Comparison of ENCODE assay signal across 11 mouse cellular contexts in genomic region chr4:137959889-137960665, GRCm38 (mm10). TPM values are rescaled to one million over a fixed set of nuclear protein-coding genes. Genes with fewer than 3 reads are reported as not detected.
DNase-seq lines count a peak whose midpoint lies in the region; ATAC-seq and TF ChIP-seq lines count a peak whose summit lies in the region.
"Had no signal": no experiment of that assay in that cellular context is flagged by ENCODE, and none has a peak within 500 bp of the region (broad histone marks: within the 10 kb centered on the region; RNA-seq: fewer than 3 reads in every experiment).

No protein-coding gene starts in this region.

- peaks cover 45% of the 10 kb centered on the region for H3K36me3 ChIP-seq in forebrain, postnatal 0 days (ENCODE audit: insufficient read depth)
- peaks cover 59% of the 10 kb centered on the region for H3K36me3 ChIP-seq in forebrain, embryonic 12.5 days (replicated peaks)
- H3K36me3 ChIP-seq in liver, embryonic 14.5 days (replicated peaks; ENCODE audit: control insufficient read depth, insufficient read depth, low read depth), result peaks cover 3% of the 10 kb centered on the region; the same call in 1 of the 2 replicates
- H3K36me3 ChIP-seq in MEL (ENCODE audit: control insufficient read depth in 1 of 2, insufficient read depth in 2 of 2, low read length in 2 of 2), result peaks cover 0 to 1% of the 10 kb centered on the region in 2 experiments; a peak in 2 of 4 replicates

- no peak for TF ChIP-seq EP300 in liver, embryonic 14.5 days (IDR thresholded peaks at IDR 0.05; ENCODE audit: low read depth)
- TF ChIP-seq EP300 in MEL (IDR thresholded peaks at IDR 0.05; ENCODE audit: low read depth in 1 of 2, low read length in 2 of 2), result no peak

- H3K27ac ChIP-seq in forebrain, postnatal 0 days (ENCODE audit: low read depth, low read length), result no peak overlapping the region
- no peak overlapping the region for H3K27ac ChIP-seq in forebrain, embryonic 12.5 days
- no peak overlapping the region for H3K27ac ChIP-seq in liver, embryonic 14.5 days
- H3K27ac ChIP-seq in MEL (ENCODE audit: control insufficient read depth, low read depth, low read length), result peak overlapping the region; percentile 80
- H3K27ac ChIP-seq: embryonic facial prominence, embryonic 12.5 days; macrophage; neural tube, embryonic 13.5 days had no signal

- H3K79me2 ChIP-seq in MEL (ENCODE audit: control insufficient read depth, insufficient read depth, low read length, poor library complexity), result no peaks in the 10 kb centered on the region

- H3K4me2 ChIP-seq in forebrain, postnatal 0 days (ENCODE audit: low read depth), result no peak overlapping the region
- H3K4me2 ChIP-seq in forebrain, embryonic 12.5 days, result no peak overlapping the region
- no peak overlapping the region for H3K4me2 ChIP-seq in liver, embryonic 14.5 days (ENCODE audit: low read depth)
- H3K4me2 ChIP-seq: embryonic facial prominence, embryonic 12.5 days; neural tube, embryonic 13.5 days had no signal

- 0 out of 2 replicates have a peak, but pooled peaks cover 3% of the 10 kb centered on the region for H3K9me3 ChIP-seq in forebrain, postnatal 0 days (ENCODE audit: low read length)
- H3K9me3 ChIP-seq in forebrain, embryonic 12.5 days, result peaks cover 8% of the 10 kb centered on the region; the same call in 1 of the 2 replicates
- H3K9me3 ChIP-seq in liver, embryonic 14.5 days (ENCODE audit: control insufficient read depth, low read length), result no peaks in the 10 kb centered on the region
- no peaks in the 10 kb centered on the region for H3K9me3 ChIP-seq in MEL (replicated peaks; ENCODE audit: insufficient read depth, low read length)
- H3K9me3 ChIP-seq: neural tube, embryonic 13.5 days had no signal

- peak; percentile 16 for TF ChIP-seq RAD21 in MEL (IDR thresholded peaks at IDR 0.05; ENCODE audit: low read depth, low read length)

- no peak for ATAC-seq in forebrain, postnatal 0 days
- no peak for ATAC-seq in forebrain, embryonic 12.5 days (ENCODE audit: low FRiP score)
- ATAC-seq in liver, embryonic 14.5 days (ENCODE audit: insufficient read depth), result no peak

- DNase-seq in forebrain, postnatal 0 days, result no peak
- no peak for DNase-seq in liver, embryonic 14.5 days (ENCODE audit: low read depth in 3 of 3, low spot score in 3 of 3)
- no peak for DNase-seq in liver
- peak; percentile 83 for DNase-seq in MEL (ENCODE audit: low read depth, low spot score)
- DNase-seq in left cerebral cortex, postnatal 36 days (ENCODE audit: low spot score in 2 of 2), result peak; percentile 55 to 66
- no peak for DNase-seq in adrenal gland, adult 18-20 months (ENCODE audit: low spot score in 2 of 2)
- no peak for DNase-seq in kidney, postnatal 4 days

- peak; percentile 65 for TF ChIP-seq CTCF in forebrain, postnatal 0 days (IDR thresholded peaks at IDR 0.05; ENCODE audit: low read depth)
- TF ChIP-seq CTCF in liver, embryonic 14.5 days (IDR thresholded peaks at IDR 0.05; ENCODE audit: low read depth), result peak; percentile 74
- peak; percentile 51 to 55 (median 54) for TF ChIP-seq CTCF in MEL (IDR thresholded peaks at IDR 0.05 in 2 of 3, conservative IDR thresholded peaks at IDR 0.05 in 1 of 3; ENCODE audit: control insufficient read depth in 1 of 3, insufficient read depth in 1 of 3, low read depth in 2 of 3, low read length in 3 of 3, poor library complexity in 1 of 3, severe bottlenecking in 1 of 3)

- no peaks in the 10 kb centered on the region for H3K4me1 ChIP-seq in forebrain, postnatal 0 days (ENCODE audit: insufficient read depth)
- H3K4me1 ChIP-seq in forebrain, embryonic 12.5 days, result no peaks in the 10 kb centered on the region
- H3K4me1 ChIP-seq in liver, embryonic 14.5 days (replicated peaks; ENCODE audit: control insufficient read depth in 2 of 2, insufficient read depth in 2 of 2, low read length in 1 of 2), result peaks cover 0 to 4% of the 10 kb centered on the region in 2 experiments; a peak in 3 of 4 replicates
- peaks cover 2 to 18% of the 10 kb centered on the region in 2 experiments; a peak in 3 of 4 replicates for H3K4me1 ChIP-seq in MEL (ENCODE audit: control insufficient read depth in 1 of 2, insufficient read depth in 2 of 2, low read length in 2 of 2)
- H3K4me1 ChIP-seq: embryonic facial prominence, embryonic 12.5 days; neural tube, embryonic 13.5 days had no signal

- TF ChIP-seq POLR2A in MEL (IDR thresholded peaks at IDR 0.05; ENCODE audit: control insufficient read depth in 1 of 2, insufficient read depth in 1 of 2, low read depth in 1 of 2, low read length in 2 of 2, poor library complexity in 1 of 2), result no peak

- WGBS in forebrain, postnatal 0 days, result 76% methylated on average over 13 of the region's 13 CpGs
- WGBS in forebrain, embryonic 12.5 days, result 87% methylated on average over 13 of the region's 13 CpGs
- WGBS in liver, embryonic 14.5 days (ENCODE audit: insufficient replicate concordance), result 66% methylated on average over 13 of the region's 13 CpGs

- H3K4me3 ChIP-seq in forebrain, postnatal 0 days (ENCODE audit: low read depth, low read length), result no peak overlapping the region
- H3K4me3 ChIP-seq in forebrain, embryonic 12.5 days (replicated peaks), result no peak overlapping the region
- H3K4me3 ChIP-seq in liver, embryonic 14.5 days (ENCODE audit: insufficient read depth in 1 of 2, low read depth in 2 of 2, low read length in 2 of 2), result no peak overlapping the region
- peak overlapping the region; percentile 34 to 48 for H3K4me3 ChIP-seq in MEL (ENCODE audit: control insufficient read depth in 1 of 2, insufficient read depth in 1 of 2, low read depth in 2 of 2, low read length in 2 of 2)
- H3K4me3 ChIP-seq: embryonic facial prominence, embryonic 12.5 days; neural tube, embryonic 13.5 days had no signal

- intact Hi-C loops in left cerebral cortex, postnatal 36 days (cut with DNase I), result loop anchor here (10.0 kb wide), 1 partner anchor 145 kb away; no protein-coding TSS in a partner anchor

- H3K27me3 ChIP-seq in forebrain, postnatal 0 days (ENCODE audit: insufficient read depth, low read length), result no peaks in the 10 kb centered on the region
- no peaks in the 10 kb centered on the region for H3K27me3 ChIP-seq in forebrain, embryonic 12.5 days
- H3K27me3 ChIP-seq in liver, embryonic 14.5 days (ENCODE audit: control insufficient read depth, insufficient read depth, low read length), result no peaks in the 10 kb centered on the region
- H3K27me3 ChIP-seq in MEL (ENCODE audit: control insufficient read depth in 1 of 2, insufficient read depth in 2 of 2, low read length in 2 of 2), result no peaks in the 10 kb centered on the region
- H3K27me3 ChIP-seq: embryonic facial prominence, embryonic 12.5 days; neural tube, embryonic 13.5 days had no signal

- H3K9ac ChIP-seq in forebrain, postnatal 0 days, result no peak overlapping the region
- H3K9ac ChIP-seq in forebrain, embryonic 12.5 days, result no peak overlapping the region
- no peak overlapping the region for H3K9ac ChIP-seq in liver, embryonic 14.5 days (replicated peaks)
- peak overlapping the region; percentile 48 for H3K9ac ChIP-seq in MEL (ENCODE audit: control insufficient read depth, low read depth, low read length, poor library complexity, severe bottlenecking)
- H3K9ac ChIP-seq: embryonic facial prominence, embryonic 12.5 days; neural tube, embryonic 13.5 days had no signal

TF ChIP-seq in MEL, 35 proteins besides CTCF, POLR2A, EP300 and RAD21:
- TF ChIP-seq ZC3H11A (IDR thresholded peaks at IDR 0.05; ENCODE audit: low read depth, low read length) (0 out of 2 replicates have a peak, but pooled peaks have one; percentile 18), ELF1 (IDR thresholded peaks at IDR 0.05; ENCODE audit: low read depth, low read length) (no peak), SMC3 (IDR thresholded peaks at IDR 0.05; ENCODE audit: low read depth, low read length) (peak; percentile 40), HCFC1 (IDR thresholded peaks at IDR 0.05; ENCODE audit: low read depth, low read length) (no peak), RCOR1 (IDR thresholded peaks at IDR 0.05; ENCODE audit: low read depth, low read length) (0 out of 2 replicates have a peak, but pooled peaks have one; percentile 13), MXI1 (IDR thresholded peaks at IDR 0.05; ENCODE audit: low read depth, low read length) (0 out of 2 replicates have a peak, but pooled peaks have one; percentile 8), MEF2A (IDR thresholded peaks at IDR 0.05; ENCODE audit: extremely low read depth, insufficient replicate concordance, low read depth, low read length, poor library complexity, severe bottlenecking) (no peak), MAX (IDR thresholded peaks at IDR 0.05; ENCODE audit: low read length) (peak; percentile 23; the same call in 1 of the 2 replicates)

RNA-seq across cellular contexts. Expression of gene Eif4g3, which starts 32.7 kb away (rescaled TPM):
- 61.9 and 67.0 TPM in 2 replicates for total RNA-seq in forebrain, postnatal 0 days (2014; rRNA removed)
- 28.8 and 38.4 TPM in 2 replicates for polyA plus RNA-seq in forebrain, postnatal 0 days (2015; fragmentation: Nextera tagmentation; extraction: Ambion mirVana)
- polyA plus RNA-seq in forebrain, embryonic 12.5 days (2016; fragmentation: Nextera tagmentation; extraction: Ambion mirVana), result 58.0 and 60.5 TPM in 2 replicates
- 9.2 and 15.6 TPM in 2 replicates for polyA plus RNA-seq in liver, embryonic 14.5 days (2012; rRNA removed)
- polyA plus RNA-seq in liver, embryonic 14.5 days (2014; fragmentation: Nextera tagmentation; extraction: Ambion mirVana), result 5.2 and 5.6 TPM in 2 replicates
- 22.8 and 27.8 TPM in 2 replicates for total RNA-seq in MEL (2012; rRNA removed)
- 10 to 100 TPM in 1 of 2 experiments, not detected in 1; 63.7 TPM for polyA plus RNA-seq in MEL (2012; ENCODE audit: insufficient read depth in 1 of 2, insufficient read length in 2 of 2, low read depth in 1 of 2, low replicate concordance in 2 of 2, missing spikeins in 1 of 2)
- 100 to 1,000 TPM; 168 to 190 TPM for total RNA-seq in left cerebral cortex, postnatal 36 days (2021)
- total RNA-seq in adrenal gland, adult 18-20 months (2021), result 100 to 1,000 TPM in 1 of 2 experiments, 10 to 100 TPM in 1; 67.3 to 131 TPM

Comparison
In these comparisons a context has a peak if more than half of its experiments do, and no peak if none do; other contexts are left out.
1. DNase-seq: peak in MEL (single experiment) and left cerebral cortex, postnatal 36 days (2 of 2); none in forebrain, postnatal 0 days (single experiment), liver, embryonic 14.5 days (0 of 3), liver (single experiment), adrenal gland, adult 18-20 months (0 of 2) and kidney, postnatal 4 days (0 of 2).
2. H3K4me3 ChIP-seq: peak in MEL (2 of 2); none in forebrain, postnatal 0 days (single experiment), forebrain, embryonic 12.5 days (single experiment) and liver, embryonic 14.5 days (0 of 2).
3. Peak in every context shown above with its lines, with median percentiles within 50 percentile points of each other: CTCF ChIP-seq.